Mouse (Mus musculus) thymus, adult 2 months (tissue): ENCODE results near the gene Il1rapl2.

Source experiments
- CTCF ChIP-seq: fragments of 200-500 bp; IDR thresholded peaks from 2 replicates; pipeline ENCODE4 v1.5.1; 2012; ENCODE audit warnings: mild to moderate bottlenecking, control low read depth, low read length, moderate library complexity, borderline replicate concordance; ENCODE audit not compliant: control insufficient read depth, poor library complexity, insufficient read depth; ENCODE audit errors: extremely low read depth
- POLR2A ChIP-seq: fragments of 200-500 bp; IDR thresholded peaks from 2 replicates; pipeline ENCODE4 v1.6.1; 2012; ENCODE audit warnings: mild to moderate bottlenecking, low read length, control low read depth, moderate library complexity; ENCODE audit not compliant: control insufficient read depth, poor library complexity, insufficient read depth; ENCODE audit errors: extremely low read depth

DNA sequence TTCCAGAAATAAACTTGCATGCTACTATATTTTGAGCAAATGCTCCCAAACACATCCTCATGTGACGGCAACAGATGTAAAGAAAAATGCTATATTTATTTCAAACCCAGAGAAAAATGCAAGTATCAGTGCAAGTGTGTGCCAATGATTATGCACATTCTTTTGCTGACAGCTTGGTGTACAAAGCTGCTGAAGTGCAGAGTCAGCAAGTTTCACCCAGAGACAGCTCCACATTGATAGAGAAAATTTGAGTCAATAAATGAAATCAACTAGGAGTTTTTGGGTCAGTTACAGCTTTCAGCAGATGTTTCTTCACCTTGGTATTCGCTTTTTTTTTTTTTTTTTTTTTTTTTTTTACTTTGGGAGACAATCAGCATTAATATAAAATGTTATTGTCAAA is 863.4 kb downstream of the Il1rapl2 start:
- TF ChIP-seq CTCF, result no peak
- no peak for TF ChIP-seq POLR2A
